Mouse (Mus musculus) lung, postnatal 0 days (tissue): ENCODE data around the gene Lefty1. TPM values are rescaled to one million over a fixed set of nuclear protein-coding genes. Genes with fewer than 3 reads are reported as not detected.
"Not testable (repeated sequence)": the region's sequence is repeated elsewhere in the genome, so short reads cannot be mapped to it uniquely, and the experiment has no call there.

Experiments used
- ATAC-seq: fragments of 200-750 bp; cut with Nextera tagmentation; 2 replicates; pipeline ENCODE4 v1.8.0; 2017; ENCODE audit warnings: moderate library complexity
- DNase-seq: peaks from one replicate; pipeline ENCODE4 v3.0.0-alpha.2; 2016; ENCODE audit warnings: low spot score
- H3K27ac ChIP-seq: fragments of 300-500 bp; sonication (generic); 2 replicates; pipeline ENCODE4 v1.5.1; 2014; ENCODE audit warnings: antibody characterized with exemption, mild to moderate bottlenecking, low read length, mixed read lengths
- H3K27me3 ChIP-seq: fragments of 300-500 bp; sonication (generic); replicated peaks from 2 replicates; pipeline ENCODE4 v1.6.1; 2014; ENCODE audit warnings: low read length, mixed read lengths; ENCODE audit not compliant: insufficient read depth
- H3K36me3 ChIP-seq: fragments of 300-500 bp; sonication (generic); 2 replicates; pipeline ENCODE4 v1.6.1; 2014; ENCODE audit warnings: low read length, mixed read lengths; ENCODE audit not compliant: insufficient read depth
- H3K4me1 ChIP-seq: fragments of 300-500 bp; sonication (generic); 2 replicates; pipeline ENCODE4 v1.6.1; 2014; ENCODE audit warnings: antibody characterized with exemption, low read depth, low read length, mixed read lengths; ENCODE audit not compliant: insufficient read depth
- H3K4me2 ChIP-seq: fragments of 300-500 bp; sonication (generic); replicated peaks from 2 replicates; pipeline ENCODE4 v1.6.1; 2014; ENCODE audit warnings: low read depth, mild to moderate bottlenecking, low read length, moderate library complexity, mixed read lengths
- H3K4me3 ChIP-seq: fragments of 300-500 bp; sonication (generic); 2 replicates; pipeline ENCODE4 v1.5.1; 2014; ENCODE audit warnings: low read depth, low read length
- H3K9ac ChIP-seq: fragments of 300-500 bp; sonication (generic); replicated peaks from 2 replicates; pipeline ENCODE4 v1.6.1; 2014; ENCODE audit warnings: low read depth, mild to moderate bottlenecking
- H3K9me3 ChIP-seq: fragments of 300-500 bp; sonication (generic); 2 replicates; pipeline ENCODE4 v1.6.1; 2016; ENCODE audit warnings: low read length, mixed read lengths
- CTCF ChIP-seq: IDR thresholded peaks from 2 replicates; pipeline ENCODE4 v1.5.1; 2016; ENCODE audit warnings: antibody characterized with exemption, mild to moderate bottlenecking
- EP300 ChIP-seq: IDR thresholded peaks from 2 replicates; pipeline ENCODE4 v1.6.1; 2016; ENCODE audit warnings: antibody characterized with exemption, mild to moderate bottlenecking, control low read depth
- WGBS: fragments of 180-500 bp; shearing (Covaris S2); extraction: QIAGEN DNeasy Blood & Tissue Kit; methylation state at CpG from one replicate; pipeline ENCODE4 v1.1.7; 2014; 5-methylcytosine and 5-hydroxymethylcytosine counted together
- polyA plus RNA-seq: library from polyadenylated mRNA; unstranded; fragments of >200 nt; fragmentation: Nextera tagmentation; extraction: Ambion mirVana; gene quantifications from 2 replicates; pipeline ENCODE4 v1.2.1, GENCODE M21; 2015

The Lefty1 gene
- polyA plus RNA-seq, 1 experiment from 2014 or later: 1.1 TPM

DNA sequence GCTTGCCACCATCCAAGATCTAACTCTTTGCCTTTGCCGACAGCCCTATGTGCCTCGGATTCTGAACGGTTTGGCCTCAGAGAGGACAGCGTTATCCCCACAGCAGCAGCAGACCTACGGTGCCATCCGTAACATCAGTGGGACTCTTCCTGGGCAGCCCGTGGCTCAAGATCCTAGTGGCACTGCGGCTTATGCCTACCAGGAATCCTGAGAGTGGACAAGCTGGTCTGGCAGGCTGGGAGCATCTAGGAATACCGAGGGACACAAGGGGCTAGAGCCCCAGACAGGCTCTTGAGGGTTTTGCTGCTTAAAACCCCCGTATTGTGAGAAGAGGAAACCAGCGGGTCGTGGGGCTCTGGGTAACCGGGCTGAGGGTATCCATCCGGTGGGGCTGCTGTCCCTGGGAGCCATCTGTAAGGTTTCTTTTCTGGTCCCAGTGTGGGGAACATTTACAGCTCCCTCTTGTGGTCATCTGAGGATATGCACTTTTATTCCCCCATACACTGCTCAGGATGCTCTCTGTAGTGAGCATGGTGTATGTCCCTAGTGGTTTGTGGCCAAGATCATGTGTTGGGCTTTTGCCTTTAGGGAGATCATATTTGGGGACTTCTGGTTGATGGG lies 39.4 kb downstream of the Lefty1 start:
- H3K36me3 ChIP-seq: no peaks in the 10 kb centered on the region; the same call in 1 of the 2 replicates
- ATAC-seq: peak; percentile 73
- H3K27me3 ChIP-seq: no peaks in the 10 kb centered on the region
- peak; percentile 94 for TF ChIP-seq CTCF
- no peak for TF ChIP-seq EP300
- no peak overlapping the region for H3K27ac ChIP-seq
- H3K4me1 ChIP-seq: no peaks in the 10 kb centered on the region
- no peak overlapping the region for H3K4me3 ChIP-seq
- H3K4me2 ChIP-seq: no peak overlapping the region
- no peak overlapping the region for H3K9ac ChIP-seq
- 52% methylated on average over 14 of the region's 14 CpGs for WGBS
- H3K9me3 ChIP-seq: no peaks in the 10 kb centered on the region
- peak; percentile 80 for DNase-seq

DNA sequence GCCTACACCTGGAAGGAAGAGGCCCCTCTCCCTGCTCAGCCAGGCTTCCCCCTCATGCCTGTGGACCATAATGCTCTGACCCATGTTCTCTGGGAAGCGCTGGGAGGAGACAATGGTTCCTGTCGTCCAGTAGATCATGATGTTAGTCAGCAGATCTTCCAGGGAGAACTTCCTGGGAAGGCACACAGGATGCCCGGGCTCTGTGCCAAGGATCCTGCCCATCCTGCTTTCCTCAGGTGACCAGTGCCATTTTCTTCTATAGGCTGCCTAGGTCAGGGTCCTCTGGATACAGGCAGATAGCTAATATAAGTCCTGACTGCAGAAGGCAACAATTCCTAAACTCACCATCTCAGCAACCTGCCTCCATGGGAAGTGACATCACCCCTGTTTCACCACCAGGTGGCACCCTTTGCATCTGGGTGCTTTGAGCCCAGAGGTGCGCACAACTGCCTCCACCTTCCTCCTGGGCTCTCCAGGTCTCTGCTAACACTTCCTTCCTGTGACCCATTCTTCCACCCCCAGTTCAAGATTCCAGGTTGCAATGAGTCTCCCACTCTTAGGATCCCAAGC lies 41.4 kb downstream of the Lefty1 start:
- peak; percentile 36 for DNase-seq

DNA sequence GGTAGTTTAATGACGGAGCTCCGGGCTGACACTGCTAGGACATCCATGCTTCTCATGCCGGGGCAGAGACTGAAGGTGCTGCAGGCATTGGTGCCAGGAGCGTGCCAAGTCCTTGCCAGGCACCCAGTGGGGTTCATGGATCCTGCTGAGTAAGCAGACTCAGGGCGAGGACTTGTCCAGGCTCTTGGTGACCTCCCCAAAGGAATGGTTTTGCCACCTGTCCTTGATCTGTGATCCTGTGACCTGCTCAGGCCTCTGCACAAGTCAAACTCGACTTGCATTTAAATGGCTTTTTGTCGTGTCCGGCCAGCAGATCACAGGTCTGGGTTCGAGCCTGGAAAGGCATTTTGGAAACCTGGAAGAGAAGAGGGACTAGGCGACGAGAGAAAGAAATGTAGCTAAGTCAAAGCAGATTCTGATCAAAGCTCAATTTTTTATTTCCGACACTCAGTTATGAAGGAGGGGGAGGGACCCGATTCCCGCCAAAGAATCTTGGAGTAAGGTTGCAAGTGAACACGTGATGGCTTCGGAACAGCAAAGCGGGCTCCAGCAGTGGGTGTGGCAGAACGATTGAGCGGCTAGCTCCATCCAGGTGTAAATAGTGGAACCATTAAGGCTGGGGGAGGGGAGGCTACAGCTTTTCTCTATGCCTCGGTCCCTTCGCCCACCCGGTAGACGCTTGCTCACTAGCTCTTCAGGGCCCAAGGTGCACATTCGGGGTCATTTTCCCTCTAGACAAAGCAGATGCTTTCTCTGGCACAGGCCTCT lies 44.8 kb downstream of the Lefty1 start:
- TF ChIP-seq EP300: no peak

More for the DNA sequence above, 41.4 kb downstream of the Lefty1 start:
- ATAC-seq: peak; percentile 12; the same call in 1 of the 2 replicates
- no peak overlapping the region for H3K9ac ChIP-seq
- TF ChIP-seq EP300 (no peak), CTCF (peak; percentile 84)
- H3K36me3 ChIP-seq: no peaks in the 10 kb centered on the region; the same call in 1 of the 2 replicates
- no peaks in the 10 kb centered on the region for H3K9me3 ChIP-seq
- H3K4me3 ChIP-seq: no peak overlapping the region
- no peaks in the 10 kb centered on the region for H3K4me1 ChIP-seq
- H3K27me3 ChIP-seq: no peaks in the 10 kb centered on the region
- no peak overlapping the region for H3K4me2 ChIP-seq
- 42% methylated on average over 4 of the region's 4 CpGs for WGBS
- H3K27ac ChIP-seq: no peak overlapping the region

DNA sequence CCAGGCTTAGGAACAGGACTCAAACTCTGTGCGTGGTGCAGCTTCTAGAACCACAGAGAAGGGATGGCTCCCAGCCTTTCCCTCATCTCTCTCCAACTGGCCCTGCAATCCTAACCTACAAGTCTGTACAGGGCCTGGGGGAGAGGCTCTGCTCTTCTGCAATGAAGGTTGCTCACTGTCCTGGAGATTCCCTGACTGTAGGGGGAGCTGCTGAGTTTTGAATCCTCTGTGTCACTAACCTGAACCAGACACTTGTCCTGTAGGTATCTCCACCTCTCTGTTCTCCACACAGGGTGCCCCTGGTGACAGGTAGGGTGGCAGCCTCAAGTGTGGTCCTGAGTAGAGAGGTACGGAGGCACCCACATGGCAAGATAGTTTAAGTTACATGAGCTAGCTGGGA lies 45.6 kb downstream of the Lefty1 start:
- DNase-seq (no peak), ATAC-seq (no peak)
- Histone ChIP-seq H3K4me2 (no peak overlapping the region), H3K27me3 (no peaks in the 10 kb centered on the region), H3K9ac (no peak overlapping the region), H3K4me1 (no peaks in the 10 kb centered on the region), H3K9me3 (no peaks in the 10 kb centered on the region), H3K27ac (no peak overlapping the region), H3K4me3 (no peak overlapping the region), H3K36me3 (no peaks in the 10 kb centered on the region)
- TF ChIP-seq CTCF (peak; percentile 40; the same call in 1 of the 2 replicates), EP300 (no peak)
- 58% methylated on average over 2 of the region's 2 CpGs for whole genome bisulfite sequencing

More for the DNA sequence above, 44.8 kb downstream of the Lefty1 start:
- H3K36me3 ChIP-seq: no peaks in the 10 kb centered on the region
- no peak overlapping the region for H3K4me2 ChIP-seq
- H3K9ac ChIP-seq: no peak overlapping the region
- no peaks in the 10 kb centered on the region for H3K27me3 ChIP-seq
- H3K27ac ChIP-seq: no peak overlapping the region
- WGBS: 74% methylated on average over 22 of the region's 24 CpGs
- H3K4me1 ChIP-seq: no peaks in the 10 kb centered on the region
- no peaks in the 10 kb centered on the region for H3K9me3 ChIP-seq
- no peak overlapping the region for H3K4me3 ChIP-seq
- DNase-seq (no peak), ATAC-seq (no peak)

DNA sequence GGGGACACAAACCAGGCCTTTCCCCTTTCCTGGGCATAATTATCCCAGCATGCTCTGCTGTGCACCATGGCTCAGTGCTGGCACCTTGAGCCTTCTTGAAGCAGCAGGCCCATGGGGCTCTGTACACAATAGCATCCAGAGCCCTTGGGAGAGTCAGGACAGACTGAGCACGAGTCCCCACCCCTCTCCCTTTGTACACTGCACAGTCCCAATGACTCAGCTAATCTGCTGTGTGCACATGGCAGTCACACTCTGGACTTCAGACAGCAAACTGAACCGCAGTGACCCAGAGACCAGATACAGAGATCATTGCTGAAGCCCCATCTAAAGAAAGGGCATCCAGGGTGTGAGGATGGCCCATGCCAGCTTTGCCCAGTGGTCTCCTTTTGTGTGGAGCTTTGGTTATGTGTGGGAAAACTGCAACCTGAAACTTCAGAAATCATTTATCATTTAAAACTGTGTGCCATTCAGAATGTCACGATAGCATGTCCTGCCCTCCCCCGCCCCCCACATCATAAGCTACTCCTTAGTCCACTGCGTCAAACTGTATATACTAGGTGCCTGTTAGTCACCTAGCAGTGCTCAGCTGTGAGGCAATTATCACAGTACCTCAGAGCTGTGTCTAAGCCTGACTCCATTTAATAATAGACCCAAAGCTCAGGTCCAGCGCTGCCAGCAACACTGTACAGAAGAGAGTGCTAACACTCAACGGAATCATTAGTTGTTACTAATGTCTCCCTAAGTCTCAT lies 46.6 kb downstream of the Lefty1 start:
- H3K27ac ChIP-seq, ATAC-seq, H3K9ac ChIP-seq, H3K4me3 ChIP-seq, DNase-seq, H3K4me2 ChIP-seq, H3K36me3 ChIP-seq, H3K4me1 ChIP-seq, H3K27me3 ChIP-seq, H3K9me3 ChIP-seq: not testable (repeated sequence)
- 75% methylated on average over 7 of the region's 7 CpGs for WGBS

DNA sequence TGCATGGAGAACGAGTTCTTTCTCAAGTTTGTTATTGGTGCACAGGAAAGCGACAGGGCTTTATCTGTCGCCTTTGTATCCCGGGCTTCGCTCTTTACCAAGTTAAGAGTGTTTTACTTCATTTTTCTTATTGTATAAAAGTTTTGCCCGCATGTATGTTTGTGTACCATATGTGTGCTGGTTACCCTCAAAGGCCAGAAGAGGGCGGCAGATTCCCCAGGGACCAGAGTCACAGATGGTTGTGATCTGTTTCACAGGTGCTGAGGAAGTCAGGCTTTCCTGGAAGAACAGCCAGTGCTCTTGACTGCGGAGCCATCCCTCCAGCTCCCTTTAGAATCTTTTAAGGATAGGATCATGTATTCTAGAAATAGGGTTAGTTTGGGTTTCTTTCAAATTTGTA lies 51.9 kb downstream of the Lefty1 start:
- no peaks in the 10 kb centered on the region for H3K36me3 ChIP-seq
- no peak overlapping the region for H3K27ac ChIP-seq
- WGBS: 91% methylated on average over 8 of the region's 8 CpGs

More for the DNA sequence above, 51.9 kb downstream of the Lefty1 start:
- no peaks in the 10 kb centered on the region for H3K27me3 ChIP-seq
- H3K4me3 ChIP-seq: no peak overlapping the region
- H3K4me2 ChIP-seq: no peak overlapping the region
- H3K4me1 ChIP-seq: no peaks in the 10 kb centered on the region
- no peak overlapping the region for H3K9ac ChIP-seq
- DNase-seq (no peak), ATAC-seq (no peak)
- no peaks in the 10 kb centered on the region for H3K9me3 ChIP-seq
- TF ChIP-seq EP300 (no peak), CTCF (0 out of 2 replicates have a peak, but pooled peaks have one; percentile 13)
